Mouse (Mus musculus): ENCODE results near the gene Myo16.

DNA sequence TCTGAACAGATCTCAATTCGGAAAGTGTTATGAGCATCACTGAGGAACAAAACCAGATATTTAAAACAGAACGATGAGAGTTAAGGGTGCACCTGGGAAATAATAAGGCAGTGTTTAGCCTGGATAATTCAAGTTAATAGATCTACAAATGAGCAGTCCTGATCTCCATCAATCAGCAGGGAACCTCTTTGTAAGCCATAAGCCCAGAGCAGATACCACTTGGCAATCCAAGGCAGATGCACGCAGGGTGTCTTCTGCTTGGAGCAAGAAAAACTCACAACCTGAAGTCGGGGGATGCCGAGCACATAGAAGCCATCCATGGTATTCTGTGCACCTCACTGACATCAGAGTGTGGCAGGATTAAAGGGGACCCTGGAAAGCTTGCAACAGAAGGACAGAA is 31.0 kb upstream of the Myo16 start:
- no peak for TF ChIP-seq EP300 (optimal IDR thresholded peaks at IDR 0.05)
- no peak for TF ChIP-seq CTCF (IDR thresholded peaks at IDR 0.05; ENCODE audit: low read depth)

Measured in stomach, postnatal 0 days (tissue).